Mouse (Mus musculus): ENCODE data around the gene Sytl5.

Gene Sytl5

DNA sequence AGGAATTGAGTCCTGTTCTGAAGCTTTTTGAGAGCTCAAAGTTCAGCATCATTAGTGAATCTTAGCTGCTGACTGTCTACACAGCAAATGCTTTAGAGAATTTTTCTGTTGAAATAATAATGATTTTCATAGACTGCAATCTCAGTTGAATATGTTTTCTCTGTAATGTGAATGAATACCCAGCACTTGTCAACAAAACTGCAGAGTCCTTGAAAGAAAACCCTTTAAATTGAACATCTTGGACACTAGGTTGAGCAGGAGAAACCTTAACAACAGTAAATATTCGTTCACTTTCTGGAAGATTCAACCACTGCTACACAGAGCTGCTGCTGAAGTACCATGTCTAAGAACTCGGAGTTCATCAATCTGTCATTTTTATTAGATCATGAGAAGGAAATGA lies at the start of gene Sytl5:
Gene Sytl5 (plus strand): TSS at position 301 of the 400 bp plus-strand sequence.
- no peak for DNase-seq (ENCODE audit: low spot score)

DNA sequence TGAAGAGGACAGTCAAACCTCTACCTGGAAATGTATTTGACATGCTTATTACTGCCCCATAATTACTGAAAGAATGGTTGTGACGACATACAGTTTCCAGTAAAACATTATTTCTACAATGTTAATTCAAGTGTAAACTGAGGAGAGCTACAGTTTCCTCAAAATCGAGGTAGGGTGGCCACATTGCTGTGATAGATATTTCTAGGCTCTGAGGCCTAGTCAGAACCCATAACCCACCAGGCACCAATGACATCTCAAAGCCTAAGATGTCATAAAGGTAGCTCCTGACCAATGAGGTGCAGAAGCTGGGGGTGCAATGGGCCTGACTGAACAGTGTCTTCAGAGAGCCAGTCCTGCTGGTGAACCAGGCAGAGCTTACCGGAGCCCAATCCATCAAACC lies 38.8 kb upstream of the Sytl5 start, which contains the start of gene Hypm:
Gene Hypm (plus strand): TSS at position 301 of the 400 bp plus-strand sequence.
- no peak for DNase-seq (ENCODE audit: low spot score)

DNA sequence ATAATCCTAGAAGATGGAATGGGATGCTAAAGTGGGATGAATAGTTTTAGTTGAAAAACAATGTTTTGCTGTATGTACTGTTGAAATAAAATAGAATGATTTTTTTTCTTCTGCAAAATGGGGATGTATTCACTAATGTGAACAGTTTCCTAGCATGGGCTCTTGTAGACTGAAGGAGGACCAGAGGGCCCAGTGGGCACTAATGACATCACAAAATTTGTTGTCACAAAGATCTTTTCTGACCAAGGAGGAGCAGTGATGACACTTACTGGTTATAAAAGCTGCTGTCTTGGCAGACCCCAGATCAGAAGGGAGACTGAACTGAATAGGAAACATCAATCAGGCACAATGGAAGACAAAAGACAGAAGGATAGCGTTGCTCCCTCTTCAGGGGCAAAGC lies 36.0 kb upstream of the Sytl5 start, which contains the start of gene H2al3:
Gene H2al3 (plus strand): TSS at position 301 of the 400 bp plus-strand sequence.
- DNase-seq (ENCODE audit: low spot score), result no peak

DNA sequence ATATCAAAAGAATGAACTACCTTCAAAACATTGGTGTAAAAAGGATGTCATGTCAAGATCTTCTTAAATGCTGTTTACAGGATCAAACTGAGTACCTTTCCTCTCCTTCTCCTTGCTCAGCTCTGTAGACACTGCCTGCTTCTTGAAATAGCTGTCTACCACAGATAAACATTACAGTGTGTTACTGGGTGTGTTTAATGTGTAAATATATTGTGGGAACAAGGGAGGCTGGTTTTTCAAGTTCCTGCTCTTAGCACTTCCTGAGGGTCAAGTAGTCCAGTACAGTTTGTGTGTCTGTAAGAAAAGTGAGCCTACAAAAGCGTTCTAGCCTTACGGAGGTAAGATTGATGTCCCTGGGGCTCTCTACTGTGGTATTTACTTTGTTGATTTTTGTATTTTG lies 23.6 kb upstream of the Sytl5 start:
- DNase-seq (ENCODE audit: low spot score), result no peak

DNA sequence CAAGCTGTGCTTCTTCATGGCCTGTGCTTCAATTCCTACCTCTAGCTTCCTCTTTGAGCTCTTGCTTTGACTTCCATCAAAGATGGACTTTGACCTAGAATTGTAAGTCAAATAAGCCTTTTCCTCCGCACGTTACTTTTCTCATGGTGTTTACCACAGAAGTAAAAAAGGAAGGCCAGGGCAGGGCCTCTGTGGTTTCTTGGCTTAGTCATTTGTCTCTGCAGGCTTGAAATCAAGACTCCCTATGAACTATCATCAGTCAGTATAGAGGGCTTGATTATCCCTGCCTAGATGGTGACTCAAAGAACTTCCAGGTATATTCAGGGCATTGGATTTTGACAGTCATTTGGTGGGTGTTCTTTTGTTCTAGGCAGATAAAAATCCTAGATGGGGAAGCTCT lies 9.9 kb upstream of the Sytl5 start:
- no peak for DNase-seq (ENCODE audit: low spot score)

DNA sequence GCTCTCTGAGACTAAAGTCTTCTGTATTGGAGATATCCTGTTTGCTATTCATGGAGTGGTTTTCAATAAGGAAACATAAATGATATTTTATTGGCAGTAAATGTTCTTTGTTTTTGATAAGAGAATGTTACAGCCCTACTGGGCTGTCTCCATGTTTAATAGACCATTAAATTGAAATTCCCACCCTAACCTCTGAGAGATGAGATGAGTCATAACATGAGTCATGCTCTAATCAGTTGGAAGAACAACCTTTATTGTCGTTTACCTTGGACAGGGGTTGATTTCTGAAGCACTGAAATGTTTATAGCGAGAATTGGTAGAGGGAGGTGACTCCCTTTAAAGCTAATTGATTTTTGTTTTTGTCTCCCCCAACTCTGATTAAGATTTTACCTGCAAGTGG lies 24.1 kb downstream of the Sytl5 start:
- DNase-seq (ENCODE audit: low spot score), result no peak

DNA sequence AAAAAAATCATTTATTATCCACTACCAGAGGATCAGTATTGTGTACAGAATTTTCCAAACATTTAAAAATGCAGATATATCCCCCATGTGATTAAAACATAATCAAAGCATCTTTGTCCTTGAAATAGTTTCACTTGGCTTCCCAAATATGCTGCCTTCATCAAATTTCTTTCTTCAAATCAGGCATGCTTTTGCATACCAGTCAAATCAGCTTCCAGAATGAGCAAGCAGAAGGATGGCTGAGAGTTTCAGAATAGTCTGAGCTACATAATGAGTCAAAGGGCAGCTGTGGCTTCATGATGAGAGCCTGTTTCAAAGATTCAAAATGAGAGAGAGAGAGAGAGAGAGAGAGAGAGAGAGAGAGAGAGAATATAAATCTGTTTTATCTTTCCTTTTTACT lies 48.4 kb downstream of the Sytl5 start:
- no peak for DNase-seq (ENCODE audit: low spot score)

DNA sequence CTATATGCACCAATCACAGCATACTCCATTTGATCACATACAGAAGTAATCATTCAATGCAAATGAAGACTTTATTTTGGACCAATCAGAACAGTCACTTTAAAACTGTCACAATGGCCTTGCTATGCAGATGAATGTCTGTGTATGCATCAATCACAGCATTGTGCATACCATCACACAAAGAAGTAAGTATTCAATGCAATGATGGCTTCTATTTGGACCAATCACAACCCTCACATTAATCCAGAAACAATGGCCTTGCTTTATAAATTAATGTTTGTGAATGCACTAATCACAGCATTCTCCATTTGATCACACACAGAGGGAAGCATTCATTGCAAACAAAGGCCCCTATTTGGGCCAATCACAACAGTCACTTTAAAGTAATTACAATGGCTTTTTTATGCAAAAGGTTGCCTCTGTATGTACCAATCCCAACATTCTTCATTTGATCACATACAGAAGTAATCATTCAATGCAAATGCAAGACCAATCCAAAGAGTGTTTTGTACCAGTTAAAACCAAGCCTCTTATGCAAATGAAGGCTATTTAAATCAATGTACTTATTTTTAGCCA lies 98.8 kb downstream of the Sytl5 start:
- no peak for DNase-seq (ENCODE audit: low spot score)

DNA sequence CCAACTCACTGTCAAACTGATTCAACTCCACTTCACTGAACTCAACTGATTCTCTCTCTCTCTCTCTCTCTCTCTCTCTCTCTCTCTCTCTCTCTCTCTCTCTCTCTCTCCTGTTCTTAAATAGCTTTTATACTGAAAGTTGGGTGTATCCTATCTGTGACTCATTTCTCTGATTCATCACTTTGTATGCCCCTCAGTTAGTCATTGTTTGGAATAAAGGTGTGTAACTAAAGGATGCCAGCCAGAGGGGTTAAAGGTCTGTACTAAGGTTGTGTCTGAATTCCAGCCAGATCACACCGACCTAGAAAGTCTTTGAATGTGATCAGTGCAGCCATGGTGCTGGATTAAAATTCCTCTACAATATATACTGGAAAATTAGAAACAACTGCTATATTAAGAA lies 115.3 kb downstream of the Sytl5 start:
- DNase-seq (ENCODE audit: low spot score), result no peak

DNA sequence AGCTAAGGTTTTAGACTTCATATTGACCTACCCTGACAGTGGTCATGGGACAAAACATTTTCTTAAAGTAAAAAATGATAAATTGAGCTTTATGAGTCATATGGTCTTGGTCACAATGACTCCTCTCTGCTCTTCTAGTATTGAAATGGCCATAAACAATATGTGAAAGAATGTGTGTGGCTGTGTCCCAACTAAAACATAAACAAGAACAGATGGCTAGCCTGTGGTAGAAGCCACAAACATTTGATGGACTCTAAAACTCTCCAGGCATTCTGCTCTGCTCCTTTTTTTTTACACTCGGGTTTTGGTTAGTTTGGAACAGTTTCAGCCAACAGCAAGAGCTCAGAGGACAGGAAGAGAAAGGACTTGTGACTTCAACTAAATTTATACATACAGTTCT lies 120.5 kb downstream of the Sytl5 start:
- no peak for DNase-seq (ENCODE audit: low spot score)

DNA sequence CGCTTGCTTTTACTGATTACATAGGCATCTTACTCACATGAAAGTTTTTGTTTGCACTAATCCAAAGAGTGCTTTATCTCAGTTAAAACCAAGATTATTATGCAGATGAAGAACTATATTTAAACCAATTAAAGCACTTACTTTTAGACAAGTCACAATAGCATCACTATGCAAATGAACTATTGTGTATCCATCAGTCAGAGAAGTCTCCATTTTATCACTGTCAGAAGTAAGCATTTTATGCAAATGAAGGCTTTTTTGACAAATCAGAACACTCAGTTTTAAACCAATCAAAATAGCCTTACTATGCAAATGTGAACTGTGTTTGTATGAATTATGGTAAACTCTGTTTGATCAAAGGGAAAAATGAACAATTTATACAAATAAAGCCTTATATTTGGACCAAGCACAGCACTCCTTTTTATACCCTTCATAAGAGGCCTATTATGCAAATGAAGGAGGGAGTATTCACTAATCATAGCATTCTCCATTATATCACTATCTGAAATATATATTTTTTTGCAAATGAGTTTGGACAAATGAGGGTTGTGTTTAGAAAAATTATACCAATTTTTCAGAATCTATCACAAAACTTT lies 122.4 kb downstream of the Sytl5 start:
- no peak for DNase-seq (ENCODE audit: low spot score)

DNA sequence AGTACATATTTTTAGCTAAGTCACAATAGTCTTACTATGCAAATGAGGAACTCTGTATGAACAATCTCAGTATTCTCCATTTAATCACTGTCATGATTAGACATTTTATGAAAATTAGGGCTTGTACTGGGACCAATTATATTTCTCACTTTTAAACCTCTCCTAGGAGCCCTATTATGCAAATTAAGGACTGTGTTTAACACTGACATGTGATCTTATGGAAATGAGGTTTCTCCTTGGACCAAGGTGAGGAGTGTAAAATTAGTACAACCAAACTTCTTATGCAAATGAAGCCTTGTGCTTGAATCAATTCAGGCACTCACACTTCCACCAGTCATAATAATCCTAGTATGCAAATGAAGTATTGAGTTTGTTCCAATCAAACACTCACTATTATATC lies 124.8 kb downstream of the Sytl5 start:
- DNase-seq (ENCODE audit: low spot score), result no peak

DNA sequence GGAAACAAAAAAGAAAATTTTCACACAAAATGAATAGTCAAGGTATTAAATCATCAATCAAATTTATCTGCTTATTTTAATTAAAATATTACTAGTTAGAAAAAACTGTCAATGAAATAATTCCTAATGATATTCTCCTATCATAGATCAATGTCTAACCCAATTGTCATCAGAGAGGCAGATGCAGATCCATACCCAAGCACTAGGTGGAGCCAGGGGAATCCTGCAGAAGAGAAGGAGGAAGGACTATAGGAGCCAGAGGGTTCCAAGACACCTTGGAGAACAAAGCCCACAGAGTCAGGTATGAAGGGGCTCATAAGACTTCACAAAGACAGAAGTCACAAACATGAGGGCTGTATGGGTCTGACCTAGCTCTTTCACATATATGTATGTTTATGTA lies 149.2 kb downstream of the Sytl5 start:
- no peak for DNase-seq (ENCODE audit: low spot score)

Data from testis, postnatal 10 days (tissue).